Mouse (Mus musculus) kidney, embryonic 15.5 days (tissue): ENCODE results near the gene Gm49321. TPM values are rescaled to one million over a fixed set of nuclear protein-coding genes. Genes with fewer than 3 reads are reported as not detected.

Source experiments
- polyA plus RNA-seq: library from polyadenylated mRNA; unstranded; fragments of >200 nt; fragmentation: Nextera tagmentation; extraction: Ambion mirVana; gene quantifications from 2 replicates; pipeline ENCODE4 v1.2.1, GENCODE M21; 2015

The Gm49321 gene
- polyA plus RNA-seq, 1 experiment from 2014 or later: 10.5 TPM

Other genes starting within 250 kb of the Gm49321 start
- 76.4 and 83.3 TPM in 2 replicates for gene Hif1a, start 36.3 kb upstream of the Gm49321 start, polyA plus RNA-seq
- gene Snapc1, start 26.8 kb downstream of the Gm49321 start, polyA plus RNA-seq: 19.8 and 20.2 TPM in 2 replicates
- gene Syt16, start 60.0 kb downstream of the Gm49321 start, polyA plus RNA-seq: 0.73 and 0.84 TPM in 2 replicates